Mouse (Mus musculus) MEL (cell line): ENCODE measurements around the gene Siglecg. TPM values are rescaled to one million over a fixed set of nuclear protein-coding genes. Genes with fewer than 3 reads are reported as not detected.
"Not testable (repeated sequence)": the region's sequence is repeated elsewhere in the genome, so short reads cannot be mapped to it uniquely, and the experiment has no call there.

Source experiments
- DNase-seq: peaks from one replicate; pipeline ENCODE4 v3.0.0; 2011; ENCODE audit warnings: low read depth, low spot score
- H3K27ac ChIP-seq: 2 replicates; pipeline ENCODE4 v1.5.1; 2012; ENCODE audit warnings: low read depth, mild to moderate bottlenecking, control low read depth, low read length, moderate library complexity; ENCODE audit not compliant: control insufficient read depth
- H3K27me3 ChIP-seq, 2 experiments: fragments of 150-350 bp in 1 of 2; sonication (generic) in 1 of 2; 2 replicates each; pipeline ENCODE4 v1.6.1; 2012; ENCODE audit warnings: low read length in 2 of 2, mild to moderate bottlenecking in 2 of 2, improper control_type of control experiment in 1 of 2, moderate library complexity in 1 of 2; ENCODE audit not compliant: insufficient read depth in 2 of 2, control insufficient read depth in 1 of 2
- H3K36me3 ChIP-seq, 2 experiments: 2 replicates each; pipeline ENCODE4 v1.6.1; 2012 to 2014; ENCODE audit warnings: low read length in 2 of 2, improper control_type of control experiment in 1 of 2, inconsistent platforms in 1 of 2, mild to moderate bottlenecking in 1 of 2; ENCODE audit not compliant: insufficient read depth in 2 of 2, control insufficient read depth in 1 of 2
- H3K4me1 ChIP-seq, 2 experiments: fragments of 150-350 bp in 1 of 2; sonication (generic) in 1 of 2; 2 replicates each; pipeline ENCODE4 v1.6.1; 2012; ENCODE audit warnings: low read length in 2 of 2, improper control_type of control experiment in 1 of 2, mild to moderate bottlenecking in 1 of 2; ENCODE audit not compliant: insufficient read depth in 2 of 2, control insufficient read depth in 1 of 2
- H3K4me3 ChIP-seq, 2 experiments: fragments of 150-350 bp in 1 of 2; sonication (generic) in 1 of 2; 2 replicates each; pipeline ENCODE4 v1.5.1; 2012; ENCODE audit warnings: low read depth in 2 of 2, low read length in 2 of 2, mild to moderate bottlenecking in 2 of 2, moderate library complexity in 2 of 2, control low read depth in 1 of 2, improper control_type of control experiment in 1 of 2; ENCODE audit not compliant: control insufficient read depth in 1 of 2, insufficient read depth in 1 of 2
- H3K79me2 ChIP-seq: 2 replicates; pipeline ENCODE4 v1.6.1; 2012; ENCODE audit warnings: mild to moderate bottlenecking, low read length, moderate library complexity; ENCODE audit not compliant: control insufficient read depth, poor library complexity, insufficient read depth
- H3K9ac ChIP-seq: 2 replicates; pipeline ENCODE4 v1.6.1; 2012; ENCODE audit warnings: low read depth, mild to moderate bottlenecking, control low read depth, low read length, moderate library complexity; ENCODE audit not compliant: control insufficient read depth, poor library complexity, severe bottlenecking
- H3K9me3 ChIP-seq: fragments of 150-350 bp; sonication (generic); replicated peaks from 2 replicates; pipeline ENCODE4 v1.6.1; 2012; ENCODE audit warnings: mild to moderate bottlenecking, low read length, improper control_type of control experiment, moderate library complexity; ENCODE audit not compliant: insufficient read depth
- BHLHE40 ChIP-seq: IDR thresholded peaks from 2 replicates; pipeline ENCODE4 v1.6.1; 2012; ENCODE audit warnings: low read depth, mild to moderate bottlenecking, inconsistent platforms, low read length, improper control_type of control experiment, borderline replicate concordance
- CHD2 ChIP-seq: IDR thresholded peaks from 2 replicates; pipeline ENCODE4 v1.6.1; 2011; ENCODE audit warnings: low read length, improper control_type of control experiment
- CTCF ChIP-seq, 3 experiments: IDR thresholded peaks in 2 of 3; conservative IDR thresholded peaks in 1 of 3; 2 replicates each; pipeline ENCODE4 v1.5.1; 2011 to 2012; ENCODE audit warnings: low read length in 3 of 3, low read depth in 2 of 3, mild to moderate bottlenecking in 2 of 3, improper control_type of control experiment in 1 of 3, inconsistent platforms in 1 of 3, mixed read lengths in 1 of 3, moderate library complexity in 1 of 3; ENCODE audit not compliant: control insufficient read depth in 1 of 3, insufficient read depth in 1 of 3, poor library complexity in 1 of 3, severe bottlenecking in 1 of 3
- ELF1 ChIP-seq: IDR thresholded peaks from 2 replicates; pipeline ENCODE4 v1.6.1; 2014; ENCODE audit warnings: low read depth, mild to moderate bottlenecking, inconsistent platforms, low read length, improper control_type of control experiment, moderate library complexity
- ETS1 ChIP-seq: IDR thresholded peaks from 2 replicates; pipeline ENCODE4 v1.6.1; 2012; ENCODE audit warnings: low read depth, mild to moderate bottlenecking, inconsistent platforms, low read length, improper control_type of control experiment, moderate library complexity
- GABPA ChIP-seq: IDR thresholded peaks from 2 replicates; pipeline ENCODE4 v1.6.1; 2012; ENCODE audit warnings: low read depth, mild to moderate bottlenecking, inconsistent platforms, low read length, improper control_type of control experiment, moderate library complexity
- GATA1 ChIP-seq: IDR thresholded peaks from 2 replicates; pipeline ENCODE4 v1.6.1; 2011; ENCODE audit warnings: low read depth, low read length, improper control_type of control experiment
- HCFC1 ChIP-seq: IDR thresholded peaks from 2 replicates; pipeline ENCODE4 v1.6.1; 2012; ENCODE audit warnings: low read depth, mild to moderate bottlenecking, inconsistent platforms, low read length, improper control_type of control experiment, moderate library complexity
- JUND ChIP-seq: IDR thresholded peaks from 2 replicates; pipeline ENCODE4 v1.6.1; 2011; ENCODE audit warnings: low read depth, mild to moderate bottlenecking, improper control_type of control experiment, low read length
- KAT2A ChIP-seq: conservative IDR thresholded peaks from 2 replicates; pipeline ENCODE4 v1.6.1; 2012; ENCODE audit warnings: low read depth, low read length, improper control_type of control experiment, inconsistent platforms
- MAZ ChIP-seq: IDR thresholded peaks from 2 replicates; pipeline ENCODE4 v1.6.1; 2012; ENCODE audit warnings: low read depth, mild to moderate bottlenecking, inconsistent platforms, low read length, improper control_type of control experiment
- MEF2A ChIP-seq: IDR thresholded peaks from 2 replicates; pipeline ENCODE4 v1.6.1; 2014; ENCODE audit warnings: low read depth, mild to moderate bottlenecking, inconsistent platforms, low read length, improper control_type of control experiment; ENCODE audit not compliant: poor library complexity, insufficient replicate concordance, severe bottlenecking; ENCODE audit errors: extremely low read depth
- MXI1 ChIP-seq: IDR thresholded peaks from 2 replicates; pipeline ENCODE4 v1.6.1; 2011; ENCODE audit warnings: mild to moderate bottlenecking, low read depth, low read length, improper control_type of control experiment
- MYB ChIP-seq: IDR thresholded peaks from 2 replicates; pipeline ENCODE4 v1.6.1; 2011; ENCODE audit warnings: mild to moderate bottlenecking, low read depth, low read length, improper control_type of control experiment
- POLR2AphosphoS5 ChIP-seq: IDR thresholded peaks from 2 replicates; pipeline ENCODE4 v1.6.1; 2012; ENCODE audit warnings: low read depth, borderline replicate concordance, mild to moderate bottlenecking, inconsistent platforms, low read length, moderate library complexity, mixed read lengths
- TAL1 ChIP-seq: IDR thresholded peaks from 2 replicates; pipeline ENCODE4 v1.6.1; 2012; ENCODE audit warnings: mild to moderate bottlenecking, inconsistent platforms, low read length, moderate library complexity, mixed read lengths
- TBP ChIP-seq: IDR thresholded peaks from 2 replicates; pipeline ENCODE4 v1.8.0; 2011; ENCODE audit warnings: low read depth, low read length, improper control_type of control experiment
- TCF12 ChIP-seq: IDR thresholded peaks from 2 replicates; pipeline ENCODE4 v1.6.1; 2014; ENCODE audit warnings: low read depth, mild to moderate bottlenecking, inconsistent platforms, low read length, improper control_type of control experiment, moderate library complexity
- UBTF ChIP-seq: IDR thresholded peaks from 2 replicates; pipeline ENCODE4 v1.6.1; 2012; ENCODE audit warnings: low read depth, mild to moderate bottlenecking, inconsistent platforms, low read length, improper control_type of control experiment, moderate library complexity, borderline replicate concordance; ENCODE audit not compliant: insufficient read depth
- USF2 ChIP-seq, 2 experiments: IDR thresholded peaks; 2 replicates each; pipeline ENCODE4 v1.6.1; 2011 to 2012; ENCODE audit warnings: improper control_type of control experiment in 2 of 2, low read length in 2 of 2, borderline replicate concordance in 1 of 2, inconsistent platforms in 1 of 2, low read depth in 1 of 2, mild to moderate bottlenecking in 1 of 2; ENCODE audit not compliant: insufficient read depth in 1 of 2
- ZC3H11A ChIP-seq: IDR thresholded peaks from 2 replicates; pipeline ENCODE4 v1.6.1; 2012; ENCODE audit warnings: low read depth, mild to moderate bottlenecking, inconsistent platforms, low read length, improper control_type of control experiment
- polyA plus RNA-seq, 2 experiments: library from polyadenylated mRNA; stranded (reverse) in 1 of 2; unstranded in 1 of 2; fragments of >175 nt in 1 of 2; fragments of >200 nt in 1 of 2; gene quantifications; 2 replicates each; pipeline versions ENCODE4 v1.2.1 to v1.2.4; 2012; ENCODE audit warnings: low replicate concordance in 2 of 2, low read depth in 1 of 2; ENCODE audit not compliant: insufficient read length in 2 of 2, insufficient read depth in 1 of 2, missing spikeins in 1 of 2
- total RNA-seq: library from RNA; depleted of rRNA; stranded (reverse); fragments of 300-350 nt; gene quantifications from 2 replicates; pipeline ENCODE4 v1.2.3, GENCODE M21; 2012

The Siglecg gene
- total and polyA plus RNA-seq, 3 experiments = not detected

DNA sequence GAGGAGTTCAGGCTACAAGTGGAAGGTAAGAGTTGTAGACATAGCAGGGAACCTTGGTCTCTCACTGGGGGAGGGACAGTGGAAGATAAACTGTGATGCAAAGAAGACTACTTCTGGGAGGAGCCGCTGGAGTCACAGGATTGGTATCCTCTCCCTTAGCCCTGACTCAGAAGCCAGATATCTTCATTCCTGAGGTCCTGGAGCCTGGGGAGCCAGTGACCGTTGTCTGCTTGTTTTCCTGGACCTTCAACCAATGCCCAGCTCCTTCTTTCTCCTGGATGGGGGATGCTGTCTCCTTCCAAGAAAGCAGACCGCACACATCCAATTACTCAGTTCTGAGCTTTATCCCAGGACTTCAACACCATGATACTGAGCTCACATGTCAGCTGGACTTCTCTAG is 1.1 kb downstream of the Siglecg start:
- Histone ChIP-seq H3K27ac (no peak overlapping the region), H3K4me3 (no peak overlapping the region), H3K9me3 (no peaks in the 10 kb centered on the region), H3K79me2 (no peaks in the 10 kb centered on the region), H3K27me3 (no peaks in the 10 kb centered on the region), H3K4me1 (no peaks in the 10 kb centered on the region), H3K36me3 (no peaks in the 10 kb centered on the region), H3K9ac (no peak overlapping the region)
- TF ChIP-seq HCFC1 (no peak), ZC3H11A (no peak)
- no peak for DNase-seq

- H3K79me2 ChIP-seq, H3K4me3 ChIP-seq, H3K27me3 ChIP-seq, DNase-seq, H3K9ac ChIP-seq, H3K27ac ChIP-seq, H3K4me1 ChIP-seq, H3K36me3 ChIP-seq, H3K9me3 ChIP-seq: not testable (repeated sequence)
Observed at GRCm38 (mm10) chr7:43411724-43412123, 3.7 kb downstream of the Siglecg start.

DNA sequence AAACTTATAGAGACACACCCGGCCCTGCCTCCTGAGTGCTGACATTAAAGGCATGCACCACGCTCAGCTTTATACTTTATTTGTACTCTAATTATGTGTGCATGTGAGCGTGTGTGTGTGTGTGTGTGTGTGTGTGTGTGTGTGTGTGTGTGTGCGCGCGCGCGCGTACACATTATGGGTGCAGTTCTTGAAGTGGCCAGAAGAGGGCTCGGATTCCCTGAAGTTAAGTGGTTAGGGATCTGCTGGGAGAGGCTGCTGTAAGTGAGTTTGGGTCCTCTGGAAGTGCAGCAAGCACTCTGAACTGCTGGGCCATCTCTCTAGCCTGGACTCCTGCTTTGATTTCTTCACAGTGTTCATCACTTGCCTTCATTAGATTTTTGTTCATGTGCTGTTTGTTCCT is 9.3 kb downstream of the Siglecg start:
- Histone ChIP-seq H3K27me3 (no peaks in the 10 kb centered on the region), H3K36me3 (no peaks in the 10 kb centered on the region), H3K9me3 (no peaks in the 10 kb centered on the region), H3K79me2 (no peaks in the 10 kb centered on the region), H3K4me3 (no peak overlapping the region), H3K9ac (no peak overlapping the region), H3K27ac (no peak overlapping the region), H3K4me1 (no peaks in the 10 kb centered on the region)
- DNase-seq = no peak
- TF ChIP-seq USF2 (IDR thresholded peaks at IDR 0.05; ENCODE audit: borderline replicate concordance in 1 of 2, insufficient read depth in 1 of 2, low read depth in 1 of 2, low read length in 2 of 2) = no peak
- no peak for TF ChIP-seq KAT2A
- no peak for TF ChIP-seq TBP
- TF ChIP-seq MAZ = no peak
- no peak for TF ChIP-seq MYB
- no peak for TF ChIP-seq CTCF (IDR thresholded peaks at IDR 0.05 in 2 of 3, conservative IDR thresholded peaks at IDR 0.05 in 1 of 3; ENCODE audit: control insufficient read depth in 1 of 3, insufficient read depth in 1 of 3, low read depth in 2 of 3, low read length in 3 of 3, poor library complexity in 1 of 3, severe bottlenecking in 1 of 3)
- no peak for TF ChIP-seq TAL1
- no peak for TF ChIP-seq GATA1
- TF ChIP-seq ETS1 = no peak
- no peak for TF ChIP-seq TCF12
- TF ChIP-seq BHLHE40 = no peak
- no peak for TF ChIP-seq HCFC1
- no peak for TF ChIP-seq POLR2AphosphoS5
- TF ChIP-seq GABPA = no peak
- no peak for TF ChIP-seq UBTF
- no peak for TF ChIP-seq JUND
- TF ChIP-seq ELF1 = no peak
- no peak for TF ChIP-seq MXI1
- TF ChIP-seq CHD2 = no peak
- no peak for TF ChIP-seq MEF2A
